Mouse (Mus musculus): ENCODE data around the gene Cdk5r2.

GRCm38 (mm10) chr1:74857677-74858076 is 2.9 kb downstream of the Cdk5r2 start:
- TF ChIP-seq TAL1 (IDR thresholded peaks at IDR 0.05; ENCODE audit: low read length) (no peak), GATA1 (IDR thresholded peaks at IDR 0.05; ENCODE audit: low read length) (no peak)

Data from erythroblast, embryonic 14.5 days (primary cell).